Mouse (Mus musculus) liver, embryonic 12.5 days (tissue): ENCODE measurements around the gene Cdiptos. TPM values are rescaled to one million over a fixed set of nuclear protein-coding genes. Genes with fewer than 3 reads are reported as not detected.
A peak's percentile ranks its signal among the peaks of the same experiment; 100 is the strongest.

Experiments used
- ATAC-seq: fragments of 200-750 bp; cut with Nextera tagmentation; 2 replicates; pipeline ENCODE4 v1.8.0; 2017; ENCODE audit warnings: moderate number of reproducible peaks, mild to moderate bottlenecking, moderate library complexity
- H3K27ac ChIP-seq: fragments of 300-500 bp; sonication (generic); 2 replicates; pipeline ENCODE4 v1.5.1; 2016; ENCODE audit warnings: mild to moderate bottlenecking
- H3K27me3 ChIP-seq: fragments of 300-500 bp; sonication (generic); replicated peaks from 2 replicates; pipeline ENCODE4 v1.6.1; 2016; ENCODE audit warnings: mild to moderate bottlenecking, moderate library complexity
- H3K36me3 ChIP-seq: fragments of 300-500 bp; sonication (generic); 2 replicates; pipeline ENCODE4 v1.6.1; 2016; ENCODE audit warnings: mild to moderate bottlenecking, moderate library complexity
- H3K4me1 ChIP-seq: fragments of 300-500 bp; sonication (generic); 2 replicates; pipeline ENCODE4 v1.6.1; 2016
- H3K4me2 ChIP-seq: fragments of 300-500 bp; sonication (generic); 2 replicates; pipeline ENCODE4 v1.6.1; 2016; ENCODE audit warnings: mild to moderate bottlenecking, moderate library complexity
- H3K4me3 ChIP-seq: fragments of 300-500 bp; sonication (generic); 2 replicates; pipeline ENCODE4 v1.5.1; 2016; ENCODE audit warnings: mild to moderate bottlenecking, moderate library complexity
- H3K9ac ChIP-seq: fragments of 300-500 bp; sonication (generic); 2 replicates; pipeline ENCODE4 v1.6.1; 2016; ENCODE audit warnings: mild to moderate bottlenecking, moderate library complexity
- H3K9me3 ChIP-seq: fragments of 300-500 bp; sonication (generic); replicated peaks from 2 replicates; pipeline ENCODE4 v1.6.1; 2016; ENCODE audit warnings: mild to moderate bottlenecking, moderate library complexity
- WGBS: fragments of 180-500 bp; shearing (Covaris S2); methylation state at CpG from one replicate; pipeline ENCODE4 v1.1.7; 2016; ENCODE audit not compliant: insufficient replicate concordance; 5-methylcytosine and 5-hydroxymethylcytosine counted together
- polyA plus RNA-seq: library from polyadenylated mRNA; unstranded; fragments of >200 nt; fragmentation: Nextera tagmentation; extraction: Ambion mirVana; gene quantifications from 2 replicates; pipeline ENCODE4 v1.2.1, GENCODE M21; 2016

Cdiptos gene
- polyA plus RNA-seq, 1 experiment from 2014 or later, result 0.44 TPM

DNA sequence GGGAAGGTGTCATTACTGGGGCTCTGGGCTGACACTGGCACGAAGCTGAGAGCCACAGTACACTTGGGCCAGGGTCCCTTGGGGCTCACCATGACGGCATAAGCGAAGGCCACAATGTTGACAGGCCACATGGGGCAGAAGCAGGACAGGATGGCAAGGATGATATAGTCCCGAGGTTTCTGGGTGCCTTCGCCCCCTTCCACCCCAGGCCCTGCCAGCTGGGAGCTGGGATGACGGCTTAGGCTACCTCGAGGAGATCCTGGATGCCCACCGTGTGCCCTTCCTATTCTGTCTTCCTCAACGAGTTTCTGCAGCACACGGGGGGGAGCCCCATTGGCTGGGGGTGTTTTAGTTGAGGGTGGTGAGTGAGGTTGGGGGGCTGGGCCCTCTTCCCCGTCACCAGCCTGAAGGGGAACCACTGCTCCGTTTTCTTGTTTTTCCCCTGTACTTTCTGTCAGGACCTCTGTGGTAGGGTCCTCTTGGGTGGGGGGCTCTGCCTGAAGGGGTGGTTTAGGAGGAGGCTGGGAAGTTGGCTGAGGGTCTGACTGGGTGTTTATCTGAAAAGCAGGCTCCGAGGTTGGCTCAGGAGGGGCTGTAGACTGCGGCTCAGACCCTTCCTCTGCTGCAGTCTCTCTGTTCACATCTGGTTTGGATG is 43.5 kb upstream of the Cdiptos start:
- no peak overlapping the region for H3K9ac ChIP-seq
- peak overlapping the region; percentile 98 for H3K4me2 ChIP-seq
- H3K27me3 ChIP-seq, result no peaks in the 10 kb centered on the region
- H3K27ac ChIP-seq, result 0 out of 2 replicates have a peak overlapping the region, but pooled peaks have one; percentile 50
- H3K9me3 ChIP-seq, result no peaks in the 10 kb centered on the region
- ATAC-seq, result no peak
- H3K4me1 ChIP-seq, result peaks cover 84% of the 10 kb centered on the region
- 74% methylated on average over 14 of the region's 14 CpGs for WGBS
- peaks cover 40% of the 10 kb centered on the region for H3K36me3 ChIP-seq
- no peak overlapping the region for H3K4me3 ChIP-seq

DNA sequence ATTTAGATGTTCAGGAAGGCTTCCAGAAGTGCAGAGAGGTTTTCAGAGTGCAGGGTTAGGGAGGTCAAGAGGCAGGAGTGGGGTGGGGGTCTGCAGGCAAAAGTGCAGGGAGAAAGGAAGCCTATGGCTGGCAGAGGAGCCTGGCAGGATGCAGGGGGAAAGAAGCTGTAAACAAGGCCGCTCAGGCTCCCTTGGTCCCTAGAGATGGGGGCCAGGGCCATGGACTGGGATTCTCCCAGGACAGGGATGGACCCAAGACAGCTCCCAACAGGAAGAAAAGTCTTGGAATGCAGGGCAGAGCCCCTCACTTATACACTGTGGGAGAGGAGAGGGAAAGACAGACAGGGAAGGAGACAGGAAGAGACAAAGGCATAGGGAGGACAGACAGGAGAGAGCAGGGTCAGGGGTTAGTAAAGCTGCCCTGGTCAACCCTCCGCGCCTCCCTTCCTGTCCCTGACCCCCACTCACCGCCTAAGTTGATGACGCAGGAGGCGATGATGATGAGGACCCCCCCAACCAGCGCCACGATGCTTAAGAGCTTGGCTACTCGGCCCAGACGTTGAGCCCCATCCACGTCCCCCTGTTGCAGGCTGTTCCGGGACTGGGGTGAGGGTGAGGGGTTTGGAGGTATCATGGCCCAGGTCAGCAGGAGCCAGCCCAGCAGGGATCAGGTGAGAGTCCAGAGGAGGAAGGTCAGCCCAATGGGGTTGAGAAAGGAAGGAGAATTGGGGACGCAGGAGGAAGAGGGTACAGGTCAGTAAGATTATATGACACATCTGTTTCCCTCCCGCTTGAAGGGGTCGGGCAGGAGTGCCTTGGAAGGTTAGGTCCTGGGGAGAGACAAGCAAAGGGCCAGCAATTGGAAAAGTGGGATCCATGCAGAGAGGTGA is 42.8 kb upstream of the Cdiptos start:
- H3K27ac ChIP-seq, result peak overlapping the region; percentile 62
- H3K4me3 ChIP-seq, result no peak overlapping the region
- no peak for ATAC-seq
- H3K27me3 ChIP-seq, result no peaks in the 10 kb centered on the region
- peaks cover 84% of the 10 kb centered on the region for H3K4me1 ChIP-seq
- no peaks in the 10 kb centered on the region for H3K9me3 ChIP-seq
- peak overlapping the region; percentile 10; the same call in 1 of the 2 replicates for H3K4me2 ChIP-seq
- peak overlapping the region; percentile 45; the same call in 1 of the 2 replicates for H3K9ac ChIP-seq
- WGBS, result 76% methylated on average over 15 of the region's 15 CpGs
- H3K36me3 ChIP-seq, result peaks cover 40% of the 10 kb centered on the region

- peaks cover 39% of the 10 kb centered on the region for H3K36me3 ChIP-seq
- no peaks in the 10 kb centered on the region for H3K27me3 ChIP-seq
- H3K9ac ChIP-seq, result peak overlapping the region; percentile 45; the same call in 1 of the 2 replicates
- WGBS, result 46% methylated on average over 6 of the region's 6 CpGs
- no peak overlapping the region for H3K4me3 ChIP-seq
- ATAC-seq, result no peak
- H3K27ac ChIP-seq, result peak overlapping the region; percentile 62
- peak overlapping the region; percentile 10; the same call in 1 of the 2 replicates for H3K4me2 ChIP-seq
- no peaks in the 10 kb centered on the region for H3K9me3 ChIP-seq
- H3K4me1 ChIP-seq, result peaks cover 81% of the 10 kb centered on the region
Observed at GRCm38 (mm10) chr7:127017950-127018345, 42.0 kb upstream of the Cdiptos start.

DNA sequence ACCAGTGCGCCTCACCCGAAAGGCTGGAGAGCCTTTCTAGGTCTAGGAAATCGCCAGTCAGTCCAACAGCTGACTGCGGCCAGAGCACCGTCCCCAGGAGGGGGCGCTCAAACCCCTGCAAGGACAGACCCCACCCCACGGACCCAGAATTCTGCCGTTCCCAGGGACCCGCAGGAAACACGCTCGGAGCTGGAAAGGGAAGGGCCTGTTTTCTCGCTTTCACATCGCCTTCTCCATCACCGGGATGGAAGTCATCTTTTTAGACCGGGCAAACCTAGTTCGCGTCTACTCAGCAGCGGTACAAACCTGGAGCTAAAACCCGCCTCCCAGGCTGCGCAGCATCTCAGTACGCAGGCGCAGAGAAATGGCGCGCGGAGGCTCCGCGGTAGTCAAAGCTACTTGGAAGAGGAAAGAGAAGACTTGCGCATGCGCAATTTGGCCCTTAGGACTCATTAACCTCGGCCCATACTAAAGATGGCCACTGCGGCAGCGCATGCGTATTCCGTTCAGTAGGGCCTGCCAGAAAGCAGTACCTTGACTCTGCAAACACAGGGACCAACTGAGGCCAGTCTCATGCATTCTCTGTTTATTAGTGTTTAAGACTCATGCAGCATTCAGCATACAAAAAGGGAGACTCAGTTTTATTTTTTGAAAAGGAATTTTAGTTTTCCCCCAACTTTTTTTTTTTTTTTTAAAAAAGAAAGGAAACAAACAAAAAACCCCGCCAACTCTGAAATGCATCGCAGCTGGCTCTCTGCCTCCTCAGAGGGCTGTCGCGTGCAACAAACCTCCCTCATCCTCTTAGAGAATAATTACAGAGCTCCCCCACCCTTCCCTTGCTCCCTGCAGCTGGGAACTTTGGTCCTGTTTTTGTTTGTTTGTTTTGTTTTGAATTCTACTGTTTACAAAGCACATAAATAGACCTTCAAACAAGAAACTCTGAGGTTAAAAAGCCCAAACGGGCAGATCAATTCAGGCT is 41.4 kb upstream of the Cdiptos start, which contains the start of gene Pagr1a:
Gene Pagr1a (minus strand): TSS at position 382 of the 979 bp plus-strand sequence.
- Histone ChIP-seq H3K4me1 (peaks cover 78% of the 10 kb centered on the region), H3K27me3 (no peaks in the 10 kb centered on the region), H3K9ac (peak within 1 kb of the TSS; percentile 85), H3K27ac (peak within 1 kb of the TSS; percentile 92), H3K4me2 (peak within 1 kb of the TSS; percentile 93), H3K4me3 (peak within 1 kb of the TSS; percentile 73), H3K9me3 (no peaks in the 10 kb centered on the region), H3K36me3 (peaks cover 39% of the 10 kb centered on the region)
- 6% methylated on average over 39 of the region's 39 CpGs for WGBS
- ATAC-seq, result peak; percentile 83

GRCm38 (mm10) chr7:127016486-127016938 is 40.6 kb upstream of the Cdiptos start:
- H3K4me1 ChIP-seq, result peaks cover 77% of the 10 kb centered on the region

GRCm38 (mm10) chr7:127016481-127016485 is 40.4 kb upstream of the Cdiptos start, which contains the start of gene Pagr1b:
Pagr1b (minus strand) TSS chr7:127016484.
- Histone ChIP-seq H3K9ac (peak within 1 kb of the TSS; percentile 85), H3K27ac (peak within 1 kb of the TSS; percentile 92), H3K9me3 (no peaks in the 10 kb centered on the region), H3K27me3 (no peaks in the 10 kb centered on the region), H3K36me3 (peaks cover 35% of the 10 kb centered on the region), H3K4me3 (peak within 1 kb of the TSS; percentile 73), H3K4me1 (peaks cover 75% of the 10 kb centered on the region), H3K4me2 (peak within 1 kb of the TSS; percentile 93)
- ATAC-seq, result no peak

More at GRCm38 (mm10) chr7:127016486-127016938, 40.6 kb upstream of the Cdiptos start:
- H3K27ac ChIP-seq, result peak overlapping the region; percentile 92
- H3K9me3 ChIP-seq, result no peaks in the 10 kb centered on the region
- peak overlapping the region; percentile 73 for H3K4me3 ChIP-seq
- peak overlapping the region; percentile 85 for H3K9ac ChIP-seq
- ATAC-seq, result peak; percentile 70
- H3K4me2 ChIP-seq, result peak overlapping the region; percentile 93
- under 1% methylated on average over 22 of the region's 22 CpGs for WGBS
- no peaks in the 10 kb centered on the region for H3K27me3 ChIP-seq
- H3K36me3 ChIP-seq, result peaks cover 35% of the 10 kb centered on the region

- Histone ChIP-seq H3K4me2 (peak overlapping the region; percentile 93), H3K36me3 (peaks cover 35% of the 10 kb centered on the region), H3K9me3 (no peaks in the 10 kb centered on the region), H3K27me3 (no peaks in the 10 kb centered on the region), H3K27ac (peak overlapping the region; percentile 92), H3K4me3 (peak overlapping the region; percentile 73), H3K9ac (peak overlapping the region; percentile 85), H3K4me1 (peaks cover 73% of the 10 kb centered on the region)
- WGBS, result 2% methylated on average over 10 of the region's 10 CpGs
- peak; percentile 63 for ATAC-seq
Observed at GRCm38 (mm10) chr7:127016081-127016480, 40.2 kb upstream of the Cdiptos start.

GRCm38 (mm10) chr7:127014993-127015392 is 39.1 kb upstream of the Cdiptos start:
- H3K4me2 ChIP-seq, result peak overlapping the region; percentile 93
- no peak for ATAC-seq
- H3K36me3 ChIP-seq, result peaks cover 35% of the 10 kb centered on the region
- no peaks in the 10 kb centered on the region for H3K27me3 ChIP-seq
- H3K4me1 ChIP-seq, result peaks cover 72% of the 10 kb centered on the region
- H3K9ac ChIP-seq, result peak overlapping the region; percentile 85
- 0 out of 2 replicates have a peak overlapping the region, but pooled peaks have one; percentile 92 for H3K27ac ChIP-seq
- H3K4me3 ChIP-seq, result peak overlapping the region; percentile 73; the same call in 1 of the 2 replicates
- no peaks in the 10 kb centered on the region for H3K9me3 ChIP-seq
- 93% methylated on average over 12 of the region's 12 CpGs for WGBS

GRCm38 (mm10) chr7:127014320-127014719 is 38.4 kb upstream of the Cdiptos start, which contains the start of gene Mvp:
Mvp (minus strand) TSS chr7:127014621.
- H3K4me1 ChIP-seq, result peaks cover 74% of the 10 kb centered on the region

DNA sequence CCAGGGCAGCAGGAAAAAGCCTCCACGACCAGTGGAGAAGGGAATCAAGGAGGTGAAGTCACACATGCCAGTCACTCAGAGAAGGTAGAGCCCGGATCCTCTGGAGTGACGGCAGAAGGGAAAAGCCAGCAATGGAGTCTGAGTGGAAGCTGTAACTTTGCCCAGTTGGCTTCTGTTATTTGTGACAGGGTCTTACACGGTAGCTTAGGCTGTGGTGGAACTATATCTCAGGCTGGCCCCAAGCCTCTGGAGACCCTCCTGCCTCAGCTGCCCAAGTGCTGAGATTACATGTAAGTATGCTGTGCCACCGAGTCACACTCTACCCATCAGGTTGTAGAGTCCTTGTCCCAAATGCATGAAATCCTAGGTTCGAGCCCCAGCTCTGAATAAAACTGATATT is 37.5 kb upstream of the Cdiptos start:
- H3K4me2 ChIP-seq, result peak overlapping the region; percentile 93
- WGBS, result 82% methylated on average over 6 of the region's 6 CpGs
- H3K27ac ChIP-seq, result no peak overlapping the region
- no peak overlapping the region for H3K9ac ChIP-seq
- no peaks in the 10 kb centered on the region for H3K27me3 ChIP-seq
- peaks cover 35% of the 10 kb centered on the region for H3K36me3 ChIP-seq
- no peaks in the 10 kb centered on the region for H3K9me3 ChIP-seq
- H3K4me1 ChIP-seq, result peaks cover 74% of the 10 kb centered on the region
- H3K4me3 ChIP-seq, result peak overlapping the region; percentile 59
- ATAC-seq, result no peak

More at GRCm38 (mm10) chr7:127014320-127014719, 38.4 kb upstream of the Cdiptos start, which contains the start of gene Mvp:
- Histone ChIP-seq H3K27ac (peak within 1 kb of the TSS; percentile 92), H3K4me3 (peak within 1 kb of the TSS; percentile 73), H3K36me3 (peaks cover 35% of the 10 kb centered on the region), H3K4me2 (peak within 1 kb of the TSS; percentile 93), H3K9ac (peak within 1 kb of the TSS; percentile 85), H3K27me3 (no peaks in the 10 kb centered on the region), H3K9me3 (no peaks in the 10 kb centered on the region)
- WGBS, result 28% methylated on average over 11 of the region's 11 CpGs
- ATAC-seq, result no peak

GRCm38 (mm10) chr7:127012845-127013244 is 36.9 kb upstream of the Cdiptos start:
- 85% methylated on average over 10 of the region's 10 CpGs for WGBS

More at GRCm38 (mm10) chr7:127012845-127013244, 36.9 kb upstream of the Cdiptos start:
- Histone ChIP-seq H3K4me1 (peaks cover 74% of the 10 kb centered on the region), H3K27ac (no peak overlapping the region), H3K4me3 (no peak overlapping the region), H3K4me2 (no peak overlapping the region), H3K9ac (no peak overlapping the region), H3K36me3 (peaks cover 35% of the 10 kb centered on the region), H3K9me3 (no peaks in the 10 kb centered on the region), H3K27me3 (no peaks in the 10 kb centered on the region)
- no peak for ATAC-seq
